Mouse (Mus musculus): ENCODE measurements around the gene Pid1.

Pid1 gene

GRCm38 (mm10) chr1:84186756-84187437 is 177.1 kb downstream of the Pid1 start:
- no peak for DNase-seq (ENCODE audit: low spot score in 2 of 2)

- no peak for DNase-seq (ENCODE audit: low spot score in 2 of 2)
Measured at GRCm38 (mm10) chr1:84177696-84178095, 186.3 kb downstream of the Pid1 start.

GRCm38 (mm10) chr1:84177033-84177432 is 186.9 kb downstream of the Pid1 start:
- no peak for DNase-seq (ENCODE audit: low spot score in 2 of 2)

GRCm38 (mm10) chr1:84172941-84173340 is 191.0 kb downstream of the Pid1 start:
- DNase-seq (ENCODE audit: low spot score in 2 of 2) = no peak

GRCm38 (mm10) chr1:84157790-84158189 is 206.2 kb downstream of the Pid1 start:
- no peak for DNase-seq (ENCODE audit: low spot score in 2 of 2)

GRCm38 (mm10) chr1:84155585-84155930 is 208.4 kb downstream of the Pid1 start:
- DNase-seq (ENCODE audit: low spot score in 2 of 2) = no peak

GRCm38 (mm10) chr1:84154725-84155584 is 209.0 kb downstream of the Pid1 start:
- DNase-seq (ENCODE audit: low spot score in 2 of 2) = no peak

- peak in 1 of 2 experiments; percentile 35 for DNase-seq (ENCODE audit: low spot score in 2 of 2)
Measured at GRCm38 (mm10) chr1:84153943-84154342, 210.0 kb downstream of the Pid1 start.

GRCm38 (mm10) chr1:84141561-84141960 is 222.4 kb downstream of the Pid1 start:
- DNase-seq (ENCODE audit: low spot score in 2 of 2) = no peak

GRCm38 (mm10) chr1:84132451-84132850 is 231.5 kb downstream of the Pid1 start:
- DNase-seq (ENCODE audit: low spot score in 2 of 2) = no peak

GRCm38 (mm10) chr1:84131799-84132198 is 232.2 kb downstream of the Pid1 start:
- DNase-seq (ENCODE audit: low spot score in 2 of 2) = no peak

GRCm38 (mm10) chr1:84128510-84128909 is 235.5 kb downstream of the Pid1 start:
- peak; percentile 45 to 58 for DNase-seq (ENCODE audit: low spot score in 2 of 2)

GRCm38 (mm10) chr1:84119306-84119705 is 244.7 kb downstream of the Pid1 start:
- DNase-seq (ENCODE audit: low spot score in 2 of 2) = no peak

- DNase-seq (ENCODE audit: low spot score in 2 of 2) = no peak
Measured at GRCm38 (mm10) chr1:84106756-84107155, 257.2 kb downstream of the Pid1 start.

GRCm38 (mm10) chr1:84102052-84102451 is 261.9 kb downstream of the Pid1 start:
- no peak for DNase-seq (ENCODE audit: low spot score in 2 of 2)

GRCm38 (mm10) chr1:84097398-84097797 is 266.6 kb downstream of the Pid1 start:
- DNase-seq (ENCODE audit: low spot score in 2 of 2) = no peak

GRCm38 (mm10) chr1:84093291-84093690 is 270.7 kb downstream of the Pid1 start:
- DNase-seq (ENCODE audit: low spot score in 2 of 2) = no peak

- no peak for DNase-seq (ENCODE audit: low spot score in 2 of 2)
Measured at GRCm38 (mm10) chr1:84089664-84090063, 274.3 kb downstream of the Pid1 start.

GRCm38 (mm10) chr1:84087957-84088356 is 276.0 kb downstream of the Pid1 start:
- no peak for DNase-seq (ENCODE audit: low spot score in 2 of 2)

GRCm38 (mm10) chr1:84087325-84087724 is 276.7 kb downstream of the Pid1 start:
- no peak for DNase-seq (ENCODE audit: low spot score in 2 of 2)

- no peak for DNase-seq (ENCODE audit: low spot score in 2 of 2)
Measured at GRCm38 (mm10) chr1:84086486-84086885, 277.5 kb downstream of the Pid1 start.

GRCm38 (mm10) chr1:84085361-84085760 is 278.6 kb downstream of the Pid1 start:
- no peak for DNase-seq (ENCODE audit: low spot score in 2 of 2)

- no peak for DNase-seq (ENCODE audit: low spot score in 2 of 2)
Measured at GRCm38 (mm10) chr1:84079566-84079965, 284.4 kb downstream of the Pid1 start.

All from right cerebral cortex, adult 2 months (tissue).